8 mouse cellular contexts compared by ENCODE assay signal in the genomic region with DNA sequence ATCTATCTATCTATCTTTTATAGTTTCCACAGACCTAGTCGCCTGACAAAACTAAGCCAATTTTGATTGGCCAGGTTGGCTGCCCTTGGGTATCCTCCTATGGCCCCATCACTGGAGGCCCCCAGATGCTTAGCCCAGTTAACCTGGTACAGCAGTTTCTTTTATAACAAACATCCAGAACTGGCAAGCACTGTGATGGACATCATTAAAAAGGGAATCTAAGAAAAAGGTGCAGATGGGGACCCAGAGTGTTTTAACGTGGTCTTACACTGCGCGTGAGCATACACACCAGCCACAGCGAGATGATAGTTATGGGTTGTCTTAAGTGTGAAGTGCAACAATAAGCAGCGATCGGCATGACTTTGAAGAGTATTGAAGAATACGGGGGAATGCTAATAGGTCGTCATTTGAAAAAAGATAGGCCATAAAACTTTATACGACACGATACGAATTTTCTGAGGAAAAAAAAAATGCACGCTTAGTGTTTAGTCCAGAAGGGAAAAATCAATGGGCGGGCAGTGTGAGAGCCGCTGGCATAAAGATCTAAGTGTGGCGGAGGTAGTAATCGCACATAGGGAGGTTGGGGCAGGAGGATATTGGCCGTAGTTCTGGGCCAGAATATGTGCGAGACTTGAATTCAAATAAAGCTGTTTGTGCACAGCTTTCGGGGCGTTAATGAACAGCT. TPM values are rescaled to one million over a fixed set of nuclear protein-coding genes. Genes with fewer than 3 reads are reported as not detected.
DNase-seq lines count a peak whose midpoint lies in the region; ATAC-seq and TF ChIP-seq lines count a peak whose summit lies in the region.

No protein-coding gene starts in this region.

- WGBS in hindbrain, embryonic 10.5 days, result 20% methylated on average over 21 of the region's 21 CpGs

- peaks cover 32% of the 10 kb centered on the region for H3K36me3 ChIP-seq in G1E (replicated peaks)
- H3K36me3 ChIP-seq in hindbrain, embryonic 10.5 days, result peaks cover 31% of the 10 kb centered on the region

- DNase-seq in cerebellum, adult 9-10 months, result peak; percentile 36
- DNase-seq in cerebellum, adult 9-11 months, result no peak
- DNase-seq in G1E (ENCODE audit: low spot score), result no peak
- DNase-seq in hindbrain, embryonic 10.5 days (ENCODE audit: low spot score), result no peak
- no peak for DNase-seq in right cerebral cortex, postnatal 10 days (ENCODE audit: low spot score in 2 of 2)
- DNase-seq in retina, embryonic 14.5 days (ENCODE audit: low spot score), result no peak
- DNase-seq in adrenal gland, adult (ENCODE audit: inconsistent age in 2 of 2, low spot score in 1 of 2), result no peak

- H3K27ac ChIP-seq in hindbrain, embryonic 10.5 days, result peak overlapping the region; percentile 95

- peaks cover 3% of the 10 kb centered on the region for H3K9me3 ChIP-seq in G1E (replicated peaks)
- H3K9me3 ChIP-seq in hindbrain, embryonic 10.5 days, result 0 out of 2 replicates have a peak, but pooled peaks cover 4% of the 10 kb centered on the region

- no peak for TF ChIP-seq CTCF in G1E (IDR thresholded peaks at IDR 0.05; ENCODE audit: low read depth, low read length)

- peak overlapping the region; percentile 77 for H3K4me3 ChIP-seq in G1E (ENCODE audit: low read depth, low read length)
- peak overlapping the region; percentile 78 for H3K4me3 ChIP-seq in hindbrain, embryonic 10.5 days

- ATAC-seq in G1E (ENCODE audit: extremely low read depth, insufficient number of reproducible peaks, low FRiP score, poor library complexity, severe bottlenecking), result no peak
- peak; percentile 7 for ATAC-seq in megakaryocyte-erythroid progenitor cell, adult 5-6 weeks (replicated peaks; ENCODE audit: low FRiP score, low TSS enrichment, poor library complexity, severe bottlenecking)

- peaks cover 9% of the 10 kb centered on the region; the same call in 1 of the 2 replicates for H3K27me3 ChIP-seq in G1E (ENCODE audit: insufficient read depth, low read length)
- H3K27me3 ChIP-seq in hindbrain, embryonic 10.5 days (ENCODE audit: insufficient read depth, poor library complexity, severe bottlenecking), result no peaks in the 10 kb centered on the region

- peaks cover 36% of the 10 kb centered on the region for H3K4me1 ChIP-seq in G1E (ENCODE audit: insufficient read depth, low read depth, low read length)
- H3K4me1 ChIP-seq in hindbrain, embryonic 10.5 days (replicated peaks), result peaks cover 21% of the 10 kb centered on the region

RNA-seq across cellular contexts. Expression of a gene that starts 49.7 kb away (rescaled TPM):
- 28.3 and 28.5 TPM in 2 replicates for total RNA-seq in G1E (2014; fragmentation: Nextera tagmentation)
- 5.2 and 6.2 TPM in 2 replicates for total RNA-seq in G1E (2017)
- 64.3 and 82.7 TPM in 2 replicates for polyA plus RNA-seq in G1E (2012)
- polyA plus RNA-seq in hindbrain, embryonic 10.5 days (2016; fragmentation: Nextera tagmentation; extraction: Ambion mirVana), result 7.0 and 11.7 TPM in 2 replicates
- total RNA-seq in megakaryocyte-erythroid progenitor cell, adult 5-6 weeks (2014; fragmentation: Nextera tagmentation), result 26.4 and 29.1 TPM in 2 replicates
- total RNA-seq in megakaryocyte-erythroid progenitor cell, adult 5-6 weeks (2017), result 4.3 and 17.6 TPM in 2 replicates

RNA-seq across cellular contexts. Expression of a gene that starts 49.8 kb away (rescaled TPM):
- total RNA-seq in G1E (2014; fragmentation: Nextera tagmentation), result 73.5 and 87.0 TPM in 2 replicates
- total RNA-seq in G1E (2017), result 124 and 133 TPM in 2 replicates
- 43.4 and 45.0 TPM in 2 replicates for polyA plus RNA-seq in G1E (2012)
- polyA plus RNA-seq in hindbrain, embryonic 10.5 days (2016; fragmentation: Nextera tagmentation; extraction: Ambion mirVana), result 163 and 170 TPM in 2 replicates
- 91.0 and 111 TPM in 2 replicates for total RNA-seq in megakaryocyte-erythroid progenitor cell, adult 5-6 weeks (2014; fragmentation: Nextera tagmentation)
- total RNA-seq in megakaryocyte-erythroid progenitor cell, adult 5-6 weeks (2017), result 70.2 and 96.7 TPM in 2 replicates
